Mouse (Mus musculus) forebrain, postnatal 0 days (tissue): ENCODE measurements around the gene Srsf2. TPM values are rescaled to one million over a fixed set of nuclear protein-coding genes. Genes with fewer than 3 reads are reported as not detected.
"Not testable (repeated sequence)": the region's sequence is repeated elsewhere in the genome, so short reads cannot be mapped to it uniquely, and the experiment has no call there.

Experiments used
- ATAC-seq: fragments of 200-750 bp; cut with Nextera tagmentation; 2 replicates; pipeline ENCODE4 v1.8.0; 2017; ENCODE audit warnings: mild to moderate bottlenecking, moderate library complexity
- DNase-seq: peaks from one replicate; pipeline ENCODE4 v3.0.0-alpha.2; 2015
- H3K27ac ChIP-seq: fragments of 300-500 bp; sonication (generic); 2 replicates; pipeline ENCODE4 v1.5.1; 2014; ENCODE audit warnings: low read depth, mild to moderate bottlenecking, antibody characterized with exemption, low read length, moderate library complexity, mixed read lengths
- H3K27me3 ChIP-seq: fragments of 300-500 bp; sonication (generic); 2 replicates; pipeline ENCODE4 v1.6.1; 2014; ENCODE audit warnings: mild to moderate bottlenecking, low read length, mixed read lengths; ENCODE audit not compliant: insufficient read depth
- H3K36me3 ChIP-seq: fragments of 300-500 bp; sonication (generic); 2 replicates; pipeline ENCODE4 v1.6.1; 2014; ENCODE audit warnings: mild to moderate bottlenecking, moderate library complexity; ENCODE audit not compliant: insufficient read depth
- H3K4me1 ChIP-seq: fragments of 300-500 bp; sonication (generic); 2 replicates; pipeline ENCODE4 v1.6.1; 2014; ENCODE audit warnings: antibody characterized with exemption; ENCODE audit not compliant: insufficient read depth
- H3K4me2 ChIP-seq: fragments of 300-500 bp; sonication (generic); 2 replicates; pipeline ENCODE4 v1.6.1; 2014; ENCODE audit warnings: low read depth, mild to moderate bottlenecking, moderate library complexity
- H3K4me3 ChIP-seq: fragments of 300-500 bp; sonication (generic); 2 replicates; pipeline ENCODE4 v1.5.1; 2014; ENCODE audit warnings: low read depth, low read length, mixed read lengths
- H3K9ac ChIP-seq: fragments of 300-500 bp; sonication (generic); 2 replicates; pipeline ENCODE4 v1.6.1; 2014; ENCODE audit warnings: mild to moderate bottlenecking
- H3K9me3 ChIP-seq: fragments of 300-500 bp; sonication (generic); 2 replicates; pipeline ENCODE4 v1.6.1; 2016; ENCODE audit warnings: low read length
- CTCF ChIP-seq: sonication (generic); IDR thresholded peaks from 2 replicates; pipeline ENCODE4 v1.5.1; 2016; ENCODE audit warnings: antibody characterized with exemption, control low read depth, low read depth
- WGBS: fragments of 180-500 bp; shearing (Covaris S2); extraction: QIAGEN DNeasy Blood & Tissue Kit; methylation state at CpG from one replicate; pipeline ENCODE4 v1.1.7; 2014; 5-methylcytosine and 5-hydroxymethylcytosine counted together
- polyA plus RNA-seq: library from polyadenylated mRNA; unstranded; fragments of >200 nt; fragmentation: Nextera tagmentation; extraction: Ambion mirVana; gene quantifications from 2 replicates; pipeline ENCODE4 v1.2.1, GENCODE M21; 2015
- total RNA-seq: library from RNA; depleted of rRNA; stranded (reverse); fragments of >200 nt; gene quantifications from 2 replicates; pipeline ENCODE4 v1.2.3, GENCODE M21; 2014

Srsf2 gene
- total and polyA plus RNA-seq, 2 experiments from 2014 or later: 262 to 477 TPM

GRCm38 (mm10) chr11:116849587-116849986, 3.3 kb downstream of the Srsf2 start:
- H3K4me2 ChIP-seq: no peak overlapping the region
- peaks cover 9% of the 10 kb centered on the region for H3K36me3 ChIP-seq
- no peak overlapping the region for H3K9ac ChIP-seq
- no peak overlapping the region for H3K27ac ChIP-seq
- H3K9me3 ChIP-seq: no peaks in the 10 kb centered on the region
- H3K4me3 ChIP-seq: no peak overlapping the region
- no peak for ATAC-seq
- peaks cover 13% of the 10 kb centered on the region; the same call in 1 of the 2 replicates for H3K4me1 ChIP-seq
- H3K27me3 ChIP-seq: no peaks in the 10 kb centered on the region
- no peak for TF ChIP-seq CTCF
- DNase-seq: no peak

GRCm38 (mm10) chr11:116848877-116849178, 4.1 kb downstream of the Srsf2 start:
- not testable (repeated sequence) for ATAC-seq, DNase-seq, H3K9ac ChIP-seq, H3K36me3 ChIP-seq, H3K4me3 ChIP-seq, H3K4me2 ChIP-seq, H3K27ac ChIP-seq, H3K27me3 ChIP-seq, H3K9me3 ChIP-seq
- H3K4me1 ChIP-seq: peaks cover 13% of the 10 kb centered on the region; the same call in 1 of the 2 replicates
- 62% methylated on average over 2 of the region's 2 CpGs for WGBS

DNA sequence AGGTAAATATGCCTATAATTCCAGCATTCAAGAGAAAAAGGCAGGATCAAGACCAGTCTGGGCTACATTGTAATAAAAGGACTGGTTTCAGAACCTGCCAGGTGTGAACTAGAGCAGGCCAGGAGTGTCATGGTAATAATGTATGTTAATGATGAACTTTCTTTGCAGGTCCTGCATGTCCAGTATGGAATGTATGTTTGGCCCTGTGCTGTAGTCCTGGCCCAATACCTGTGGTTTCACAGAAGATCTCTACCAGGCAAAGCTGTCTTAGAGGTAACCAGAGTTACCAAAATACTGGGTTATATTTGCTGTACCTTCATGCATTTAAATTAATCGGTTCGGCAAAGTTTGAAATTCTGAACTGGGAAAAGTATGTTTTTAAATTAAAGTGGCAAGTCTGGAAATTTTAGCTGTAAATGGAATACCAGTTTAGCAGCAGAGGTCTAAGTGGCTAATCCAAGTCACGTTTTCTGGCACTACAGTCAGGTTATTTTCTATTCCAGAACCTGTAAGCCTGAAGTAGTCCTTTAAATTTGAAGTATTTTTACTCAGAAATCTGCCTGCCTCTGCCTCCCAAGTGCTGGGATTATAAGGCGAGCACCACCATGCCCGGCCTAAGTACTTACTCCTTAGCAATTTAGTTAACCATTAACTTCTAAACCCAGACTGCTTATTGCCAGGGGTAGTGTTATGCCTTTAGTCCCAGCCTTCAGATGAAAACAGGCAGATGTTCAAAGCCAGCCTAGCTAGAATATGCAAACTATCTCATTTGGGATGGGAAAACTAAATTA, 4.6 kb downstream of the Srsf2 start:
- WGBS: 81% methylated on average over 5 of the region's 5 CpGs
- Histone ChIP-seq H3K4me1 (peaks cover 13% of the 10 kb centered on the region; the same call in 1 of the 2 replicates), H3K4me2 (no peak overlapping the region)

GRCm38 (mm10) chr11:116847187-116848085, 5.5 kb downstream of the Srsf2 start:
- no peak overlapping the region for H3K4me3 ChIP-seq
- H3K27me3 ChIP-seq: no peaks in the 10 kb centered on the region
- H3K9ac ChIP-seq: no peak overlapping the region
- H3K36me3 ChIP-seq: peaks cover 9% of the 10 kb centered on the region
- no peaks in the 10 kb centered on the region for H3K9me3 ChIP-seq
- 86% methylated on average over 3 of the region's 3 CpGs for WGBS
- no peak overlapping the region for H3K27ac ChIP-seq
- TF ChIP-seq CTCF: no peak
- DNase-seq: no peak
- no peak for ATAC-seq
- peaks cover 13% of the 10 kb centered on the region; the same call in 1 of the 2 replicates for H3K4me1 ChIP-seq
- no peak overlapping the region for H3K4me2 ChIP-seq

More for the DNA sequence above, 4.6 kb downstream of the Srsf2 start:
- H3K9ac ChIP-seq: no peak overlapping the region
- no peak overlapping the region for H3K4me3 ChIP-seq
- no peak for DNase-seq
- H3K36me3 ChIP-seq: peaks cover 9% of the 10 kb centered on the region
- no peaks in the 10 kb centered on the region for H3K27me3 ChIP-seq
- H3K9me3 ChIP-seq: no peaks in the 10 kb centered on the region
- no peak overlapping the region for H3K27ac ChIP-seq
- TF ChIP-seq CTCF: no peak
- ATAC-seq: no peak

DNA sequence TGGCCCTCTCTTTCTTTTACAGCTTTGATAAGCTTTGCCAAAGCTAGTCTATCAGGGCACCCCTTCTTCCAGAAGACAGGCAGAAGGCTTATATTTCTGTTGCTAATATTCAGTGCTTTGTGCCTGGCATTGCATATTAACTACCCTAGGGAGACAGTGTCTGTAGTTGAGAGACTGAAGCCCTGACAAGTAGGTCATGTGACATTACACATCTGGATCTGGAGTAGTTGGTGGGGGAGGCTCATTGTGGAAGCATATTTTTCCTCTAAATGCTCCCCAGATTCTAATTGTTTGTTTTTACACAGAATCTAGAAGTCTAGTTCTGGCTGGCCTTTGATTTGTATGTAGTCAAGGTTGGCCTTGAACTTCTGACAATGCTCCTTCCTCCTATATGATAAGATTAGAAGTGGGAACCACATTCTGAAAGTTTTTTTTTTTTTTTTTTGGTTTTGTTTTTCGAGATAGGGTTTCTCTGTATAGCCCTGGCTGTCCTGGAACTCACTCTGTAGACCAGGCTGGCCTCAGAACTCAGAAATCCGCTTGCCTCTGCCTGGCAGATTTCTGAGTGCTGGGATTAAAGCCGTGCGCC, 6.2 kb downstream of the Srsf2 start:
- WGBS: 73% methylated on average over 4 of the region's 4 CpGs
- DNase-seq (no peak), ATAC-seq (no peak)
- no peak overlapping the region for H3K4me2 ChIP-seq
- H3K4me3 ChIP-seq: no peak overlapping the region
- H3K36me3 ChIP-seq: peaks cover 9% of the 10 kb centered on the region
- no peaks in the 10 kb centered on the region for H3K9me3 ChIP-seq
- no peak for TF ChIP-seq CTCF
- no peak overlapping the region for H3K9ac ChIP-seq
- peaks cover 13% of the 10 kb centered on the region; the same call in 1 of the 2 replicates for H3K4me1 ChIP-seq
- H3K27me3 ChIP-seq: no peaks in the 10 kb centered on the region
- H3K27ac ChIP-seq: no peak overlapping the region

- Histone ChIP-seq H3K4me1 (peaks cover 11% of the 10 kb centered on the region; the same call in 1 of the 2 replicates), H3K4me3 (peak within 1 kb of the TSS; percentile 85)
Observed at GRCm38 (mm10) chr11:116843261-116844233, 9.3 kb downstream of the Srsf2 start, which contains the start of the genes Mettl23 and Jmjd6. Mettl23 (plus strand) TSS chr11:116843278. Jmjd6 (minus strand) TSS chr11:116843449.

More at GRCm38 (mm10) chr11:116843261-116844233, 9.3 kb downstream of the Srsf2 start, which contains the start of the genes Mettl23 and Jmjd6:
- Histone ChIP-seq H3K27me3 (no peaks in the 10 kb centered on the region), H3K9me3 (no peaks in the 10 kb centered on the region), H3K4me2 (peak within 1 kb of the TSS; percentile 82), H3K27ac (peak within 1 kb of the TSS; percentile 95), H3K9ac (peak within 1 kb of the TSS; percentile 92), H3K36me3 (peaks cover 24% of the 10 kb centered on the region)
- peak; percentile 97 for ATAC-seq
- TF ChIP-seq CTCF: no peak
- peak; percentile 97 for DNase-seq
- WGBS: 2% methylated on average over 72 of the region's 72 CpGs
